Mouse (Mus musculus): ENCODE results near the gene Sap18b. TPM values are rescaled to one million over a fixed set of nuclear protein-coding genes. Genes with fewer than 3 reads are reported as not detected.

Sap18b gene
- polyA plus RNA-seq, 1 experiment from 2014 or later, result 348 TPM

Other genes starting within 250 kb of the Sap18b start
- not detected in 2 replicates for gene Prss54, start 249.0 kb upstream of the Sap18b start, polyA plus RNA-seq (2014; fragmentation: Nextera tagmentation; extraction: Ambion mirVana)
- gene Gins3, start 191.9 kb upstream of the Sap18b start, polyA plus RNA-seq (2014; fragmentation: Nextera tagmentation; extraction: Ambion mirVana), result 23.5 and 24.3 TPM in 2 replicates
- 69.5 and 87.3 TPM in 2 replicates for gene Ndrg4, start 148.4 kb upstream of the Sap18b start, polyA plus RNA-seq (2014; fragmentation: Nextera tagmentation; extraction: Ambion mirVana)
- gene Setd6, start 109.5 kb upstream of the Sap18b start, polyA plus RNA-seq (2014; fragmentation: Nextera tagmentation; extraction: Ambion mirVana), result 19.3 and 20.2 TPM in 2 replicates
- gene Cnot1, start 17.9 kb upstream of the Sap18b start, polyA plus RNA-seq (2014; fragmentation: Nextera tagmentation; extraction: Ambion mirVana), result 119 and 128 TPM in 2 replicates
- gene Slc38a7, start 28.2 kb downstream of the Sap18b start, polyA plus RNA-seq (2014; fragmentation: Nextera tagmentation; extraction: Ambion mirVana), result 16.0 and 17.4 TPM in 2 replicates
- gene Got2, start 63.2 kb downstream of the Sap18b start, polyA plus RNA-seq (2014; fragmentation: Nextera tagmentation; extraction: Ambion mirVana), result 81.2 and 84.2 TPM in 2 replicates

Data from neural tube, embryonic 11.5 days (tissue).